Comparison of ENCODE assay signal across 8 mouse cellular contexts in genomic region chr15:78772368-78772763, GRCm38 (mm10). TPM values are rescaled to one million over a fixed set of nuclear protein-coding genes. Genes with fewer than 3 reads are reported as not detected.
DNase-seq lines count a peak whose midpoint lies in the region; ATAC-seq and TF ChIP-seq lines count a peak whose summit lies in the region.

No protein-coding gene starts in this region.

- H3K4me2 ChIP-seq in neural tube, embryonic 11.5 days (ENCODE audit: low read depth), result peak overlapping the region; percentile 33
- peak overlapping the region; percentile 51 for H3K4me2 ChIP-seq in heart, postnatal 0 days (ENCODE audit: low read depth, low read length)
- H3K4me2 ChIP-seq in limb, embryonic 12.5 days, result no peak overlapping the region
- peak overlapping the region; percentile 65 for H3K4me2 ChIP-seq in midbrain, embryonic 11.5 days

- H3K9me3 ChIP-seq in neural tube, embryonic 11.5 days (ENCODE audit: control insufficient read depth, low read length), result no peaks in the 10 kb centered on the region
- no peaks in the 10 kb centered on the region for H3K9me3 ChIP-seq in heart, postnatal 0 days (replicated peaks; ENCODE audit: control insufficient read depth, low read length)
- 0 out of 2 replicates have a peak, but pooled peaks cover 4% of the 10 kb centered on the region for H3K9me3 ChIP-seq in limb, embryonic 12.5 days
- H3K9me3 ChIP-seq in midbrain, embryonic 11.5 days (ENCODE audit: control insufficient read depth, low read length), result no peaks in the 10 kb centered on the region

- H3K4me3 ChIP-seq in neural tube, embryonic 11.5 days (ENCODE audit: low read depth, low read length), result peak overlapping the region; percentile 25
- H3K4me3 ChIP-seq in heart, postnatal 0 days (ENCODE audit: low read depth, low read length), result peak overlapping the region; percentile 34
- H3K4me3 ChIP-seq in limb, embryonic 12.5 days (replicated peaks), result peak overlapping the region; percentile 16; the same call in 1 of the 2 replicates
- peak overlapping the region; percentile 47 for H3K4me3 ChIP-seq in midbrain, embryonic 11.5 days (ENCODE audit: low read depth, low read length)
- peak overlapping the region; percentile 59 for H3K4me3 ChIP-seq in thymus, adult 2 months (ENCODE audit: control insufficient read depth, insufficient read depth, low read length)
- H3K4me3 ChIP-seq in cerebellum, adult 2 months (replicated peaks; ENCODE audit: insufficient read depth, low read depth, low read length), result no peak overlapping the region

- no peak for TF ChIP-seq CTCF in heart, postnatal 0 days (IDR thresholded peaks at IDR 0.05; ENCODE audit: low read depth)
- TF ChIP-seq CTCF in thymus, adult 2 months (IDR thresholded peaks at IDR 0.05; ENCODE audit: borderline replicate concordance, control insufficient read depth, extremely low read depth, insufficient read depth, low read length, poor library complexity), result no peak
- TF ChIP-seq CTCF in cerebellum, adult 2 months (IDR thresholded peaks at IDR 0.05; ENCODE audit: borderline replicate concordance, insufficient read depth, low read depth, low read length), result no peak

- H3K4me1 ChIP-seq in neural tube, embryonic 11.5 days (ENCODE audit: control insufficient read depth, insufficient read depth, low read length), result peaks cover 32% of the 10 kb centered on the region
- no peaks in the 10 kb centered on the region for H3K4me1 ChIP-seq in heart, postnatal 0 days (ENCODE audit: control insufficient read depth, insufficient read depth)
- H3K4me1 ChIP-seq in limb, embryonic 12.5 days (replicated peaks), result peaks cover 25% of the 10 kb centered on the region
- H3K4me1 ChIP-seq in midbrain, embryonic 11.5 days (ENCODE audit: control insufficient read depth, insufficient read depth, low read length), result peaks cover 47% of the 10 kb centered on the region
- peaks cover 29% of the 10 kb centered on the region for H3K4me1 ChIP-seq in thymus, adult 2 months (replicated peaks; ENCODE audit: control insufficient read depth, insufficient read depth, low read length)
- H3K4me1 ChIP-seq in cerebellum, adult 2 months (ENCODE audit: control insufficient read depth, insufficient read depth, low read length), result no peaks in the 10 kb centered on the region

- no peaks in the 10 kb centered on the region for H3K36me3 ChIP-seq in neural tube, embryonic 11.5 days (ENCODE audit: control insufficient read depth, insufficient read depth, low read length)
- peaks cover 19% of the 10 kb centered on the region for H3K36me3 ChIP-seq in heart, postnatal 0 days (replicated peaks; ENCODE audit: control insufficient read depth, insufficient read depth, low read length)
- H3K36me3 ChIP-seq in limb, embryonic 12.5 days, result no peaks in the 10 kb centered on the region
- peaks cover 5% of the 10 kb centered on the region for H3K36me3 ChIP-seq in midbrain, embryonic 11.5 days (ENCODE audit: control insufficient read depth, insufficient read depth, low read length)
- no peaks in the 10 kb centered on the region for H3K36me3 ChIP-seq in thymus, adult 2 months (ENCODE audit: control insufficient read depth, insufficient read depth, low read length)

- no peak for TF ChIP-seq EP300 in heart, postnatal 0 days (IDR thresholded peaks at IDR 0.05; ENCODE audit: low read depth)

- peak overlapping the region; percentile 56 for H3K9ac ChIP-seq in neural tube, embryonic 11.5 days (ENCODE audit: low read length)
- H3K9ac ChIP-seq in heart, postnatal 0 days (replicated peaks; ENCODE audit: low read depth, low read length), result 0 out of 2 replicates have a peak overlapping the region, but pooled peaks have one; percentile 16
- H3K9ac ChIP-seq in limb, embryonic 12.5 days (replicated peaks), result no peak overlapping the region
- peak overlapping the region; percentile 64 for H3K9ac ChIP-seq in midbrain, embryonic 11.5 days (ENCODE audit: low read length)

- DNase-seq in neural tube, embryonic 11.5 days (ENCODE audit: low spot score), result no peak
- no peak for DNase-seq in neural tube, embryonic 10.5 days (ENCODE audit: extremely low spot score, low spot score)
- DNase-seq in heart, postnatal 0 days (ENCODE audit: low spot score), result no peak
- no peak for DNase-seq in midbrain, embryonic 11.5 days (ENCODE audit: low spot score, missing footprints)
- DNase-seq in thymus, adult 2 months, result peak; percentile 71
- no peak for DNase-seq in cerebellum, adult 2 months
- DNase-seq in testis, postnatal 14 days (ENCODE audit: low spot score), result no peak

- no peak for ATAC-seq in neural tube, embryonic 11.5 days (ENCODE audit: insufficient read depth, low FRiP score, low TSS enrichment)
- peak; percentile 53 for ATAC-seq in heart, postnatal 0 days (ENCODE audit: insufficient read depth, low read depth)
- no peak for ATAC-seq in limb, embryonic 12.5 days (ENCODE audit: insufficient number of reproducible peaks, insufficient read depth, low FRiP score, low TSS enrichment, low read depth)
- ATAC-seq in midbrain, embryonic 11.5 days (ENCODE audit: low FRiP score), result no peak

- no peak; the same call in 1 of the 2 replicates for TF ChIP-seq POLR2A in thymus, adult 2 months (IDR thresholded peaks at IDR 0.05; ENCODE audit: control insufficient read depth, extremely low read depth, insufficient read depth, low read length, poor library complexity)
- no peak for TF ChIP-seq POLR2A in cerebellum, adult 2 months (IDR thresholded peaks at IDR 0.05; ENCODE audit: borderline replicate concordance, insufficient read depth, low read length)

- 53% methylated on average over 4 of the region's 4 CpGs for WGBS in neural tube, embryonic 11.5 days
- 37% methylated on average over 4 of the region's 4 CpGs for WGBS in heart, postnatal 0 days
- WGBS in limb, embryonic 12.5 days, result 53% methylated on average over 4 of the region's 4 CpGs
- 53% methylated on average over 4 of the region's 4 CpGs for WGBS in midbrain, embryonic 11.5 days
- WGBS in thymus, adult 2 months, result 5% methylated on average over 4 of the region's 4 CpGs
- WGBS in cerebellum, adult 2 months, result 76% methylated on average over 4 of the region's 4 CpGs

- H3K27ac ChIP-seq in neural tube, embryonic 11.5 days (ENCODE audit: low read depth, low read length), result peak overlapping the region; percentile 65; the same call in 1 of the 2 replicates
- H3K27ac ChIP-seq in heart, postnatal 0 days (ENCODE audit: low read depth), result peak overlapping the region; percentile 82
- H3K27ac ChIP-seq in limb, embryonic 12.5 days, result no peak overlapping the region
- H3K27ac ChIP-seq in midbrain, embryonic 11.5 days (ENCODE audit: low read depth, low read length), result peak overlapping the region; percentile 96
- peak overlapping the region; percentile 81 for H3K27ac ChIP-seq in thymus, adult 2 months (ENCODE audit: control insufficient read depth, insufficient read depth, low read length)
- H3K27ac ChIP-seq in cerebellum, adult 2 months (ENCODE audit: insufficient read depth, low read length), result no peak overlapping the region

- no peaks in the 10 kb centered on the region for H3K27me3 ChIP-seq in neural tube, embryonic 11.5 days (ENCODE audit: control insufficient read depth, insufficient read depth, low read length)
- no peaks in the 10 kb centered on the region for H3K27me3 ChIP-seq in heart, postnatal 0 days (ENCODE audit: control insufficient read depth, insufficient read depth, low read length)
- H3K27me3 ChIP-seq in limb, embryonic 12.5 days, result peaks cover 32% of the 10 kb centered on the region
- no peaks in the 10 kb centered on the region for H3K27me3 ChIP-seq in midbrain, embryonic 11.5 days (ENCODE audit: control insufficient read depth, insufficient read depth, low read length)
- H3K27me3 ChIP-seq in thymus, adult 2 months (ENCODE audit: control insufficient read depth, insufficient read depth, low read length), result no peaks in the 10 kb centered on the region
- no peaks in the 10 kb centered on the region for H3K27me3 ChIP-seq in cerebellum, adult 2 months (ENCODE audit: control insufficient read depth, insufficient read depth, low read length)

RNA-seq across cellular contexts. Expression of gene Mfng, which starts 0.9 kb away (rescaled TPM):
- 34.1 and 34.9 TPM in 2 replicates for polyA plus RNA-seq in neural tube, embryonic 11.5 days (2014; fragmentation: Nextera tagmentation; extraction: Ambion mirVana)
- 12.9 and 13.1 TPM in 2 replicates for total RNA-seq in heart, postnatal 0 days (2014; rRNA removed; ENCODE audit: low replicate concordance)
- polyA plus RNA-seq in heart, postnatal 0 days (2015; fragmentation: Nextera tagmentation; extraction: Ambion mirVana), result 13.0 and 13.4 TPM in 2 replicates
- 12.1 and 12.4 TPM in 2 replicates for polyA plus RNA-seq in limb, embryonic 12.5 days (2016; fragmentation: Nextera tagmentation; extraction: Ambion mirVana)
- 57.2 and 61.8 TPM in 2 replicates for polyA plus RNA-seq in midbrain, embryonic 11.5 days (2014; fragmentation: Nextera tagmentation; extraction: Ambion mirVana)
- polyA plus RNA-seq in thymus, adult 2 months (2012; rRNA removed), result 97.5 and 110 TPM in 2 replicates
- 3.8 and 4.4 TPM in 2 replicates for polyA plus RNA-seq in cerebellum, adult 2 months (2012; rRNA removed)

RNA-seq across cellular contexts. Expression of gene Card10, which starts 30.5 kb away (rescaled TPM):
- 3.3 and 3.7 TPM in 2 replicates for polyA plus RNA-seq in neural tube, embryonic 11.5 days (2014; fragmentation: Nextera tagmentation; extraction: Ambion mirVana)
- 2.7 and 6.4 TPM in 2 replicates for total RNA-seq in heart, postnatal 0 days (2014; rRNA removed; ENCODE audit: low replicate concordance)
- 4.0 and 4.6 TPM in 2 replicates for polyA plus RNA-seq in heart, postnatal 0 days (2015; fragmentation: Nextera tagmentation; extraction: Ambion mirVana)
- 3.3 and 4.2 TPM in 2 replicates for polyA plus RNA-seq in limb, embryonic 12.5 days (2016; fragmentation: Nextera tagmentation; extraction: Ambion mirVana)
- 1.3 and 1.5 TPM in 2 replicates for polyA plus RNA-seq in midbrain, embryonic 11.5 days (2014; fragmentation: Nextera tagmentation; extraction: Ambion mirVana)
- 12.6 and 13.0 TPM in 2 replicates for polyA plus RNA-seq in thymus, adult 2 months (2012; rRNA removed)
- 7.1 and 8.2 TPM in 2 replicates for polyA plus RNA-seq in cerebellum, adult 2 months (2012; rRNA removed)

RNA-seq across cellular contexts. Expression of gene Elfn2, which starts 53.8 kb away (rescaled TPM):
- 0.15 and 0.73 TPM in 2 replicates for polyA plus RNA-seq in neural tube, embryonic 11.5 days (2014; fragmentation: Nextera tagmentation; extraction: Ambion mirVana)
- total RNA-seq in heart, postnatal 0 days (2014; rRNA removed; ENCODE audit: low replicate concordance), result 0.12 and 0.19 TPM in 2 replicates
- 0.05 and 0.11 TPM in 2 replicates for polyA plus RNA-seq in heart, postnatal 0 days (2015; fragmentation: Nextera tagmentation; extraction: Ambion mirVana)
- polyA plus RNA-seq in limb, embryonic 12.5 days (2016; fragmentation: Nextera tagmentation; extraction: Ambion mirVana), result 0.03 and 0.27 TPM in 2 replicates
- 0.18 TPM in 2 replicates for polyA plus RNA-seq in midbrain, embryonic 11.5 days (2014; fragmentation: Nextera tagmentation; extraction: Ambion mirVana)
- 4.7 and 8.4 TPM in 2 replicates for polyA plus RNA-seq in thymus, adult 2 months (2012; rRNA removed)
- 18.0 and 20.6 TPM in 2 replicates for polyA plus RNA-seq in cerebellum, adult 2 months (2012; rRNA removed)

Comparison
In these comparisons a context has a peak if more than half of its experiments do, and no peak if none do; other contexts are left out.
1. H3K27ac ChIP-seq: peak in neural tube, embryonic 11.5 days (single experiment), heart, postnatal 0 days (single experiment), midbrain, embryonic 11.5 days (single experiment) and thymus, adult 2 months (single experiment); none in limb, embryonic 12.5 days (single experiment) and cerebellum, adult 2 months (single experiment).